Mouse (Mus musculus): ENCODE measurements around the gene Sox8. TPM values are rescaled to one million over a fixed set of nuclear protein-coding genes. Genes with fewer than 3 reads are reported as not detected.

The Sox8 gene
- total RNA-seq, 2 experiments from 2014 or later, result 0.17 TPM; not detected in 1

Other genes with a start within 250 kb of the Sox8 start
- not detected in 2 replicates for gene Tpsab1, start 225.1 kb downstream of the Sox8 start, total RNA-seq (2015; ENCODE audit: low replicate concordance)
- not detected in 2 replicates for gene Tpsab1, start 225.1 kb downstream of the Sox8 start, total RNA-seq (2017; ENCODE audit: low replicate concordance)
- gene Tpsb2, start 204.4 kb downstream of the Sox8 start, total RNA-seq (2015; ENCODE audit: low replicate concordance), result not detected in 2 replicates
- not detected in 2 replicates for gene Tpsb2, start 204.4 kb downstream of the Sox8 start, total RNA-seq (2017; ENCODE audit: low replicate concordance)
- not detected in 2 replicates for gene Tpsg1, start 201.4 kb downstream of the Sox8 start, total RNA-seq (2015; ENCODE audit: low replicate concordance)
- gene Tpsg1, start 201.4 kb downstream of the Sox8 start, total RNA-seq (2017; ENCODE audit: low replicate concordance), result not detected in 2 replicates
- 0.21 TPM in 1 of 2 replicates, not detected in the other for gene Cacna1h, start 136.9 kb downstream of the Sox8 start, total RNA-seq (2015; ENCODE audit: low replicate concordance)
- gene Cacna1h, start 136.9 kb downstream of the Sox8 start, total RNA-seq (2017; ENCODE audit: low replicate concordance), result under 0.01 and 0.43 TPM in 2 replicates
- gene Tekt4, start 116.1 kb downstream of the Sox8 start, total RNA-seq (2015; ENCODE audit: low replicate concordance), result not detected in 2 replicates
- gene Tekt4, start 116.1 kb downstream of the Sox8 start, total RNA-seq (2017; ENCODE audit: low replicate concordance), result not detected in 2 replicates
- not detected in 2 replicates for gene Sstr5, start 73.4 kb downstream of the Sox8 start, total RNA-seq (2015; ENCODE audit: low replicate concordance)
- gene Sstr5, start 73.4 kb downstream of the Sox8 start, total RNA-seq (2017; ENCODE audit: low replicate concordance), result not detected in 2 replicates
- gene Lmf1, start 8.4 kb upstream of the Sox8 start, total RNA-seq (2015; ENCODE audit: low replicate concordance), result 2.7 and 7.1 TPM in 2 replicates
- gene Lmf1, start 8.4 kb upstream of the Sox8 start, total RNA-seq (2017; ENCODE audit: low replicate concordance), result 1.5 and 1.8 TPM in 2 replicates
- not detected in 2 replicates for gene Gng13, start 146.5 kb upstream of the Sox8 start, total RNA-seq (2015; ENCODE audit: low replicate concordance)
- 0.70 TPM in 1 of 2 replicates, not detected in the other for gene Gng13, start 146.5 kb upstream of the Sox8 start, total RNA-seq (2017; ENCODE audit: low replicate concordance)
- 7.7 and 8.6 TPM in 2 replicates for gene Chtf18, start 156.7 kb upstream of the Sox8 start, total RNA-seq (2015; ENCODE audit: low replicate concordance)
- 7.6 and 11.8 TPM in 2 replicates for gene Chtf18, start 156.7 kb upstream of the Sox8 start, total RNA-seq (2017; ENCODE audit: low replicate concordance)
- gene Rpusd1, start 157.0 kb upstream of the Sox8 start, total RNA-seq (2015; ENCODE audit: low replicate concordance), result 4.2 and 6.5 TPM in 2 replicates
- 1.4 TPM in 2 replicates for gene Rpusd1, start 157.0 kb upstream of the Sox8 start, total RNA-seq (2017; ENCODE audit: low replicate concordance)
- gene Mslnl, start 165.4 kb upstream of the Sox8 start, total RNA-seq (2015; ENCODE audit: low replicate concordance), result not detected in 2 replicates
- gene Mslnl, start 165.4 kb upstream of the Sox8 start, total RNA-seq (2017; ENCODE audit: low replicate concordance), result not detected in 2 replicates
- not detected in 2 replicates for gene Msln, start 183.7 kb upstream of the Sox8 start, total RNA-seq (2015; ENCODE audit: low replicate concordance)
- not detected in 2 replicates for gene Msln, start 183.7 kb upstream of the Sox8 start, total RNA-seq (2017; ENCODE audit: low replicate concordance)
- gene Narfl, start 203.1 kb upstream of the Sox8 start, total RNA-seq (2015; ENCODE audit: low replicate concordance), result 3.5 and 5.9 TPM in 2 replicates
- 6.2 and 7.8 TPM in 2 replicates for gene Narfl, start 203.1 kb upstream of the Sox8 start, total RNA-seq (2017; ENCODE audit: low replicate concordance)
- 2.9 TPM in 1 of 2 replicates, not detected in the other for gene Haghl, start 215.0 kb upstream of the Sox8 start, total RNA-seq (2015; ENCODE audit: low replicate concordance)
- 1.9 and 3.1 TPM in 2 replicates for gene Haghl, start 215.0 kb upstream of the Sox8 start, total RNA-seq (2017; ENCODE audit: low replicate concordance)
- gene Ccdc78, start 215.9 kb upstream of the Sox8 start, total RNA-seq (2015; ENCODE audit: low replicate concordance), result not detected in 2 replicates
- gene Ccdc78, start 215.9 kb upstream of the Sox8 start, total RNA-seq (2017; ENCODE audit: low replicate concordance), result not detected in 2 replicates
- gene Fam173a, start 222.2 kb upstream of the Sox8 start, total RNA-seq (2015; ENCODE audit: low replicate concordance), result 14.8 and 24.9 TPM in 2 replicates
- gene Fam173a, start 222.2 kb upstream of the Sox8 start, total RNA-seq (2017; ENCODE audit: low replicate concordance), result 7.7 and 9.6 TPM in 2 replicates
- gene AC134908.4, start 225.0 kb upstream of the Sox8 start, total RNA-seq (2015; ENCODE audit: low replicate concordance), result not detected in 2 replicates
- gene AC134908.4, start 225.0 kb upstream of the Sox8 start, total RNA-seq (2017; ENCODE audit: low replicate concordance), result not detected in 2 replicates
- 1.3 and 2.9 TPM in 2 replicates for gene Metrn, start 226.4 kb upstream of the Sox8 start, total RNA-seq (2015; ENCODE audit: low replicate concordance)
- gene Metrn, start 226.4 kb upstream of the Sox8 start, total RNA-seq (2017; ENCODE audit: low replicate concordance), result 3.2 TPM in 2 replicates
- not detected in 2 replicates for gene Fbxl16, start 238.4 kb upstream of the Sox8 start, total RNA-seq (2015; ENCODE audit: low replicate concordance)
- 0.17 TPM in 1 of 2 replicates, not detected in the other for gene Fbxl16, start 238.4 kb upstream of the Sox8 start, total RNA-seq (2017; ENCODE audit: low replicate concordance)